Mouse (Mus musculus) heart, embryonic 16.5 days (tissue): Measurements from ENCODE around the gene Kif2c. TPM values are rescaled to one million over a fixed set of nuclear protein-coding genes. Genes with fewer than 3 reads are reported as not detected.

ENCODE experiments used
- ATAC-seq: fragments of 200-750 bp; cut with Nextera tagmentation; replicated peaks from 2 replicates; pipeline ENCODE4 v1.8.0; 2017; ENCODE audit warnings: moderate number of reproducible peaks; ENCODE audit not compliant: insufficient read depth, low FRiP score; ENCODE audit errors: extremely low read depth
- H3K27ac ChIP-seq: fragments of 300-500 bp; sonication (generic); 2 replicates; pipeline ENCODE4 v1.5.1; 2014; ENCODE audit warnings: mild to moderate bottlenecking, low read length, control low read depth, moderate library complexity
- H3K27me3 ChIP-seq: fragments of 300-500 bp; sonication (generic); 2 replicates; pipeline ENCODE4 v1.6.1; 2014; ENCODE audit warnings: low read length, mixed read lengths; ENCODE audit not compliant: control insufficient read depth, insufficient read depth
- H3K36me3 ChIP-seq: fragments of 300-500 bp; sonication (generic); 2 replicates; pipeline ENCODE4 v1.6.1; 2014; ENCODE audit not compliant: control insufficient read depth, insufficient read depth
- H3K4me1 ChIP-seq: fragments of 300-500 bp; sonication (generic); 2 replicates; pipeline ENCODE4 v1.6.1; 2014; ENCODE audit warnings: low read length, mixed read lengths; ENCODE audit not compliant: control insufficient read depth, insufficient read depth
- H3K4me2 ChIP-seq: fragments of 300-500 bp; sonication (generic); 2 replicates; pipeline ENCODE4 v1.6.1; 2014; ENCODE audit warnings: low read depth, mild to moderate bottlenecking, control low read depth, low read length
- H3K4me3 ChIP-seq: fragments of 300-500 bp; sonication (generic); 2 replicates; pipeline ENCODE4 v1.5.1; 2014; ENCODE audit warnings: mild to moderate bottlenecking, control low read depth, low read length
- H3K9ac ChIP-seq: fragments of 300-500 bp; sonication (generic); 2 replicates; pipeline ENCODE4 v1.6.1; 2014; ENCODE audit warnings: low read length, control low read depth
- H3K9me3 ChIP-seq: fragments of 300-500 bp; sonication (generic); replicated peaks from 2 replicates; pipeline ENCODE4 v1.6.1; 2016; ENCODE audit warnings: low read length; ENCODE audit not compliant: control insufficient read depth
- WGBS: fragments of 180-500 bp; shearing (Covaris S2); extraction: QIAGEN DNeasy Blood & Tissue Kit; methylation state at CpG from one replicate; pipeline ENCODE4 v1.1.7; 2014; 5-methylcytosine and 5-hydroxymethylcytosine counted together
- polyA plus RNA-seq: library from polyadenylated mRNA; unstranded; fragments of >200 nt; fragmentation: Nextera tagmentation; extraction: Ambion mirVana; gene quantifications from 2 replicates; pipeline ENCODE4 v1.2.1, GENCODE M21; 2015

Gene Kif2c
- polyA plus RNA-seq, 1 experiment from 2014 or later, result 36.5 TPM

- H3K4me2 ChIP-seq, result peak overlapping the region; percentile 94
- H3K9ac ChIP-seq, result peak overlapping the region; percentile 83
- peaks cover under 1% of the 10 kb centered on the region; the same call in 1 of the 2 replicates for H3K36me3 ChIP-seq
- WGBS, result under 1% methylated on average over 42 of the region's 42 CpGs
- peak overlapping the region; percentile 81 for H3K4me3 ChIP-seq
- H3K4me1 ChIP-seq, result peaks cover 4% of the 10 kb centered on the region
- ATAC-seq, result peak; percentile 25
- no peak overlapping the region for H3K27ac ChIP-seq
- no peaks in the 10 kb centered on the region for H3K9me3 ChIP-seq
- H3K27me3 ChIP-seq, result peaks cover 15% of the 10 kb centered on the region
Observed at GRCm38 (mm10) chr4:117133366-117133796, 49.1 kb downstream of the Kif2c start.

- 25% methylated on average over 11 of the region's 11 CpGs for WGBS
Observed at GRCm38 (mm10) chr4:117132794-117133143, 49.7 kb downstream of the Kif2c start.

GRCm38 (mm10) chr4:117131890-117132793 lies 50.3 kb downstream of the Kif2c start:
- H3K27me3 ChIP-seq, result peaks cover 15% of the 10 kb centered on the region
- 45% methylated on average over 7 of the region's 7 CpGs for WGBS
- H3K4me3 ChIP-seq, result no peak overlapping the region; the same call in 1 of the 2 replicates
- H3K4me1 ChIP-seq, result peaks cover 4% of the 10 kb centered on the region
- peak overlapping the region; percentile 94 for H3K4me2 ChIP-seq
- H3K27ac ChIP-seq, result no peak overlapping the region
- no peak for ATAC-seq
- H3K36me3 ChIP-seq, result peaks cover 4% of the 10 kb centered on the region; the same call in 1 of the 2 replicates
- peak overlapping the region; percentile 83 for H3K9ac ChIP-seq
- H3K9me3 ChIP-seq, result no peaks in the 10 kb centered on the region

More at GRCm38 (mm10) chr4:117132794-117133143, 49.7 kb downstream of the Kif2c start:
- Histone ChIP-seq H3K9ac (peak overlapping the region; percentile 83), H3K27ac (no peak overlapping the region), H3K4me3 (peak overlapping the region; percentile 81), H3K9me3 (no peaks in the 10 kb centered on the region), H3K4me1 (peaks cover 4% of the 10 kb centered on the region), H3K4me2 (peak overlapping the region; percentile 94), H3K27me3 (peaks cover 15% of the 10 kb centered on the region), H3K36me3 (peaks cover 4% of the 10 kb centered on the region; the same call in 1 of the 2 replicates)
- no peak for ATAC-seq

GRCm38 (mm10) chr4:117131198-117131597 lies 51.2 kb downstream of the Kif2c start:
- no peak overlapping the region for H3K27ac ChIP-seq
- H3K9me3 ChIP-seq, result no peaks in the 10 kb centered on the region
- H3K36me3 ChIP-seq, result peaks cover 4% of the 10 kb centered on the region; the same call in 1 of the 2 replicates
- H3K4me2 ChIP-seq, result no peak overlapping the region
- WGBS, result 72% methylated on average over 6 of the region's 6 CpGs
- H3K9ac ChIP-seq, result no peak overlapping the region
- H3K4me3 ChIP-seq, result no peak overlapping the region
- H3K27me3 ChIP-seq, result peaks cover 15% of the 10 kb centered on the region
- H3K4me1 ChIP-seq, result peaks cover 6% of the 10 kb centered on the region
- no peak for ATAC-seq

GRCm38 (mm10) chr4:117130790-117131189 lies 51.6 kb downstream of the Kif2c start:
- Histone ChIP-seq H3K27me3 (peaks cover 15% of the 10 kb centered on the region), H3K9me3 (no peaks in the 10 kb centered on the region), H3K27ac (no peak overlapping the region), H3K4me3 (no peak overlapping the region), H3K4me2 (no peak overlapping the region), H3K9ac (no peak overlapping the region), H3K36me3 (peaks cover 4% of the 10 kb centered on the region; the same call in 1 of the 2 replicates), H3K4me1 (peaks cover 8% of the 10 kb centered on the region)
- 77% methylated on average over 6 of the region's 6 CpGs for WGBS
- no peak for ATAC-seq

GRCm38 (mm10) chr4:117127991-117128686 lies 54.3 kb downstream of the Kif2c start:
- Histone ChIP-seq H3K9me3 (no peaks in the 10 kb centered on the region), H3K4me3 (no peak overlapping the region), H3K36me3 (peaks cover 4% of the 10 kb centered on the region; the same call in 1 of the 2 replicates), H3K27ac (no peak overlapping the region), H3K4me1 (peaks cover 19% of the 10 kb centered on the region), H3K9ac (no peak overlapping the region), H3K4me2 (no peak overlapping the region), H3K27me3 (peaks cover 13% of the 10 kb centered on the region)
- ATAC-seq, result no peak
- 88% methylated on average over 33 of the region's 33 CpGs for WGBS

- H3K27ac ChIP-seq, result peak within 1 kb of the TSS; percentile 94
- peak within 1 kb of the TSS; percentile 40; the same call in 1 of the 2 replicates for H3K4me2 ChIP-seq
- H3K9me3 ChIP-seq, result no peaks in the 10 kb centered on the region
- no peak within 1 kb of the TSS for H3K4me3 ChIP-seq
- H3K9ac ChIP-seq, result peak within 1 kb of the TSS; percentile 62
- H3K4me1 ChIP-seq, result peaks cover 19% of the 10 kb centered on the region
- ATAC-seq, result no peak
- peaks cover 4% of the 10 kb centered on the region; the same call in 1 of the 2 replicates for H3K27me3 ChIP-seq
- H3K36me3 ChIP-seq, result peaks cover 4% of the 10 kb centered on the region; the same call in 1 of the 2 replicates
- 77% methylated on average over 9 of the region's 9 CpGs for WGBS
Observed at GRCm38 (mm10) chr4:117126675-117127290, 55.7 kb downstream of the Kif2c start, which contains the start of gene Tctex1d4. Gene Tctex1d4 (plus strand): TSS chr4:117126794.

- H3K9me3 ChIP-seq, result no peaks in the 10 kb centered on the region
- peak; percentile 77 for ATAC-seq
- peaks cover 4% of the 10 kb centered on the region; the same call in 1 of the 2 replicates for H3K36me3 ChIP-seq
- no peaks in the 10 kb centered on the region; the same call in 1 of the 2 replicates for H3K27me3 ChIP-seq
- peak overlapping the region; percentile 94 for H3K27ac ChIP-seq
- peak overlapping the region; percentile 62 for H3K9ac ChIP-seq
- H3K4me3 ChIP-seq, result no peak overlapping the region
- 41% methylated on average over 15 of the region's 15 CpGs for WGBS
- peak overlapping the region; percentile 40; the same call in 1 of the 2 replicates for H3K4me2 ChIP-seq
- peaks cover 21% of the 10 kb centered on the region for H3K4me1 ChIP-seq
Observed at GRCm38 (mm10) chr4:117125910-117126674, 56.3 kb downstream of the Kif2c start.
